Mouse (Mus musculus): ENCODE data around the gene Zdhhc20. TPM values are rescaled to one million over a fixed set of nuclear protein-coding genes. Genes with fewer than 3 reads are reported as not detected.
"Not testable (repeated sequence)": the region's sequence is repeated elsewhere in the genome, so short reads cannot be mapped to it uniquely, and the experiment has no call there.

Zdhhc20 gene
- polyA plus RNA-seq (2012; rRNA removed), result 24.8 and 26.4 TPM in 2 replicates

GRCm38 (mm10) chr14:57890011-57890842 is at the start of gene Zdhhc20:
TSS of gene Zdhhc20 (minus strand) at chr14:57890276.
- TF ChIP-seq CTCF (IDR thresholded peaks at IDR 0.05; ENCODE audit: borderline replicate concordance, extremely low read depth, insufficient read depth, insufficient read length) (no peak), POLR2A (IDR thresholded peaks at IDR 0.05; ENCODE audit: borderline replicate concordance, extremely low read depth, insufficient read depth, insufficient read length, poor library complexity, severe bottlenecking) (peak; percentile 84)
- peak; percentile 98 for DNase-seq (ENCODE audit: low read depth)

- TF ChIP-seq POLR2A (IDR thresholded peaks at IDR 0.05; ENCODE audit: borderline replicate concordance, extremely low read depth, insufficient read depth, insufficient read length, poor library complexity, severe bottlenecking) (no peak), CTCF (IDR thresholded peaks at IDR 0.05; ENCODE audit: borderline replicate concordance, extremely low read depth, insufficient read depth, insufficient read length) (no peak)
- no peak for DNase-seq (ENCODE audit: low read depth)
These were observed 47.2 kb upstream of the Zdhhc20 start for GRCm38 (mm10) chr14:57937297-57937696.

- TF ChIP-seq POLR2A (IDR thresholded peaks at IDR 0.05; ENCODE audit: borderline replicate concordance, extremely low read depth, insufficient read depth, insufficient read length, poor library complexity, severe bottlenecking) (no peak), CTCF (IDR thresholded peaks at IDR 0.05; ENCODE audit: borderline replicate concordance, extremely low read depth, insufficient read depth, insufficient read length) (no peak)
These were observed 44.6 kb upstream of the Zdhhc20 start for GRCm38 (mm10) chr14:57934666-57935065.

GRCm38 (mm10) chr14:57933608-57934007 is 43.5 kb upstream of the Zdhhc20 start:
- DNase-seq (ENCODE audit: low read depth), result no peak
- TF ChIP-seq POLR2A (IDR thresholded peaks at IDR 0.05; ENCODE audit: borderline replicate concordance, extremely low read depth, insufficient read depth, insufficient read length, poor library complexity, severe bottlenecking) (no peak), CTCF (IDR thresholded peaks at IDR 0.05; ENCODE audit: borderline replicate concordance, extremely low read depth, insufficient read depth, insufficient read length) (no peak)

More at GRCm38 (mm10) chr14:57934666-57935065, 44.6 kb upstream of the Zdhhc20 start:
- no peak for DNase-seq (ENCODE audit: low read depth)

- no peak for DNase-seq (ENCODE audit: low read depth)
- no peak for TF ChIP-seq POLR2A (IDR thresholded peaks at IDR 0.05; ENCODE audit: borderline replicate concordance, extremely low read depth, insufficient read depth, insufficient read length, poor library complexity, severe bottlenecking)
- TF ChIP-seq CTCF (IDR thresholded peaks at IDR 0.05; ENCODE audit: borderline replicate concordance, extremely low read depth, insufficient read depth, insufficient read length), result no peak
These were observed 42.9 kb upstream of the Zdhhc20 start for GRCm38 (mm10) chr14:57932881-57933443.

GRCm38 (mm10) chr14:57921428-57922131 is 31.5 kb upstream of the Zdhhc20 start:
- peak; percentile 69 for DNase-seq (ENCODE audit: low read depth)
- no peak for TF ChIP-seq CTCF (IDR thresholded peaks at IDR 0.05; ENCODE audit: borderline replicate concordance, extremely low read depth, insufficient read depth, insufficient read length)
- TF ChIP-seq POLR2A (IDR thresholded peaks at IDR 0.05; ENCODE audit: borderline replicate concordance, extremely low read depth, insufficient read depth, insufficient read length, poor library complexity, severe bottlenecking), result no peak

GRCm38 (mm10) chr14:57920568-57921310 is 30.7 kb upstream of the Zdhhc20 start:
- TF ChIP-seq POLR2A (IDR thresholded peaks at IDR 0.05; ENCODE audit: borderline replicate concordance, extremely low read depth, insufficient read depth, insufficient read length, poor library complexity, severe bottlenecking) (no peak), CTCF (IDR thresholded peaks at IDR 0.05; ENCODE audit: borderline replicate concordance, extremely low read depth, insufficient read depth, insufficient read length) (no peak)
- no peak for DNase-seq (ENCODE audit: low read depth)

- no peak for DNase-seq (ENCODE audit: low read depth)
- TF ChIP-seq POLR2A (IDR thresholded peaks at IDR 0.05; ENCODE audit: borderline replicate concordance, extremely low read depth, insufficient read depth, insufficient read length, poor library complexity, severe bottlenecking) (no peak), CTCF (IDR thresholded peaks at IDR 0.05; ENCODE audit: borderline replicate concordance, extremely low read depth, insufficient read depth, insufficient read length) (no peak)
These were observed 29.2 kb upstream of the Zdhhc20 start for GRCm38 (mm10) chr14:57919148-57919875.

- no peak for TF ChIP-seq POLR2A (IDR thresholded peaks at IDR 0.05; ENCODE audit: borderline replicate concordance, extremely low read depth, insufficient read depth, insufficient read length, poor library complexity, severe bottlenecking)
- TF ChIP-seq CTCF (IDR thresholded peaks at IDR 0.05; ENCODE audit: borderline replicate concordance, extremely low read depth, insufficient read depth, insufficient read length), result no peak
- DNase-seq (ENCODE audit: low read depth), result no peak
These were observed 25.3 kb upstream of the Zdhhc20 start for GRCm38 (mm10) chr14:57915341-57915740.

GRCm38 (mm10) chr14:57912211-57913007 is 22.3 kb upstream of the Zdhhc20 start:
- DNase-seq (ENCODE audit: low read depth), result not testable (repeated sequence)

GRCm38 (mm10) chr14:57911787-57912186 is 21.7 kb upstream of the Zdhhc20 start:
- DNase-seq (ENCODE audit: low read depth), result not testable (repeated sequence)
